Mouse (Mus musculus) myocyte (in vitro differentiated cells): ENCODE measurements at regions not wholly inside any gene's neighbourhood (a gene's known extent, or its start where the extent isn't known, plus 50 kb on each side); places are given as distances from the start of the nearest gene placed in this dataset.

Source experiments
- H3K27me3 ChIP-seq: one replicate; pipeline ENCODE4 v1.6.1; 2011; ENCODE audit not compliant: control insufficient read depth, insufficient read depth, insufficient read length
- H3K36me3 ChIP-seq: one replicate; pipeline ENCODE4 v1.6.1; 2011; ENCODE audit not compliant: control insufficient read depth, insufficient read depth
- H3K4me2 ChIP-seq: one replicate; pipeline ENCODE4 v1.6.1; 2011; ENCODE audit warnings: low read depth, control low read depth
- H3K4me3 ChIP-seq: one replicate; pipeline ENCODE4 v1.5.1; 2011; ENCODE audit warnings: mild to moderate bottlenecking, control low read depth, moderate library complexity
- H3K79me2 ChIP-seq: one replicate; pipeline ENCODE4 v1.6.1; 2011; ENCODE audit not compliant: control insufficient read depth, insufficient read depth
- H3ac ChIP-seq: one replicate; pipeline ENCODE4 v1.6.1; 2011; ENCODE audit not compliant: control insufficient read depth, insufficient read length
- CEBPB ChIP-seq: IDR thresholded peaks from 2 replicates; pipeline ENCODE4 v1.6.1; 2011; ENCODE audit warnings: mild to moderate bottlenecking, moderate library complexity; ENCODE audit not compliant: poor library complexity, insufficient read depth, severe bottlenecking
- E2F4 ChIP-seq: IDR thresholded peaks from one replicate; pipeline ENCODE4 v1.6.1; 2011; ENCODE audit warnings: mild to moderate bottlenecking, control low read depth, moderate library complexity; ENCODE audit not compliant: insufficient read depth
- MAX ChIP-seq: IDR thresholded peaks from one replicate; pipeline ENCODE4 v1.6.1; 2011; ENCODE audit warnings: low read depth, mild to moderate bottlenecking, control low read depth
- MYOD1 ChIP-seq, 3 experiments: IDR thresholded peaks; one replicate each; pipeline ENCODE4 v1.6.1; 2011; ENCODE audit warnings: control low read depth in 2 of 3, low read depth in 2 of 3, mild to moderate bottlenecking in 2 of 3, moderate library complexity in 1 of 3; ENCODE audit not compliant: insufficient read length in 2 of 3, control insufficient read depth in 1 of 3
- MYOG ChIP-seq, 3 experiments: IDR thresholded peaks; one replicate each; pipeline ENCODE4 v1.6.1; 2011; ENCODE audit warnings: control low read depth in 2 of 3, low read depth in 2 of 3, mild to moderate bottlenecking in 2 of 3; ENCODE audit not compliant: insufficient read length in 2 of 3, control insufficient read depth in 1 of 3, insufficient read depth in 1 of 3
- POLR2A ChIP-seq: IDR thresholded peaks from one replicate; pipeline ENCODE4 v1.6.1; 2011; ENCODE audit warnings: low read depth, mild to moderate bottlenecking, control low read depth, moderate library complexity; ENCODE audit not compliant: insufficient read length
- POLR2AphosphoS2 ChIP-seq: IDR thresholded peaks from one replicate; pipeline ENCODE4 v1.6.1; 2011; ENCODE audit warnings: low read depth, control low read depth; ENCODE audit not compliant: insufficient read length
- REST ChIP-seq: IDR thresholded peaks from one replicate; pipeline ENCODE4 v1.6.1; 2011; ENCODE audit warnings: mild to moderate bottlenecking, control low read depth, moderate library complexity; ENCODE audit not compliant: insufficient read depth, insufficient read length
- SRF ChIP-seq: IDR thresholded peaks from one replicate; pipeline ENCODE4 v1.6.1; 2011; ENCODE audit warnings: low read depth; ENCODE audit not compliant: control insufficient read depth, insufficient read length
- TCF12 ChIP-seq: IDR thresholded peaks from one replicate; pipeline ENCODE4 v1.6.1; 2011; ENCODE audit warnings: mild to moderate bottlenecking, control low read depth; ENCODE audit not compliant: poor library complexity, insufficient read depth, severe bottlenecking
- TCF3 ChIP-seq: IDR thresholded peaks from one replicate; pipeline ENCODE4 v1.6.1; 2011; ENCODE audit warnings: low read depth, control low read depth; ENCODE audit not compliant: insufficient read length
- USF1 ChIP-seq: IDR thresholded peaks from one replicate; pipeline ENCODE4 v1.6.1; 2011; ENCODE audit warnings: low read depth, mild to moderate bottlenecking, control low read depth, moderate library complexity

GRCm38 (mm10) chr14:66584699-66585098 lies 575.7 kb upstream of the Gulo start:
- Histone ChIP-seq H3K4me3 (no peak overlapping the region), H3ac (no peak overlapping the region), H3K79me2 (no peaks in the 10 kb centered on the region), H3K4me2 (no peak overlapping the region), H3K27me3 (no peaks in the 10 kb centered on the region), H3K36me3 (no peaks in the 10 kb centered on the region)
- TF ChIP-seq REST, result no peak
- TF ChIP-seq POLR2A, result no peak
- no peak for TF ChIP-seq E2F4
- no peak for TF ChIP-seq CEBPB
- no peak for TF ChIP-seq POLR2AphosphoS2
- no peak for TF ChIP-seq USF1
- TF ChIP-seq TCF3, result no peak
- TF ChIP-seq TCF12, result no peak
- TF ChIP-seq MAX, result no peak

- no peaks in the 10 kb centered on the region for H3K36me3 ChIP-seq
- H3K79me2 ChIP-seq, result no peaks in the 10 kb centered on the region
- no peaks in the 10 kb centered on the region for H3K27me3 ChIP-seq
- H3ac ChIP-seq, result no peak overlapping the region
- TF ChIP-seq TCF3 (no peak), POLR2A (no peak), TCF12 (no peak), POLR2AphosphoS2 (no peak), MYOG (IDR thresholded peaks at IDR 0.05; ENCODE audit: control insufficient read depth in 1 of 3, insufficient read depth in 1 of 3, insufficient read length in 2 of 3, low read depth in 2 of 3) (no peak)
- H3K4me3 ChIP-seq, result no peak overlapping the region
- no peak overlapping the region for H3K4me2 ChIP-seq
Observed at GRCm38 (mm10) chr14:66579904-66580492, 571.0 kb upstream of the Gulo start.

GRCm38 (mm10) chr14:66566600-66566999 lies 557.6 kb upstream of the Gulo start:
- TF ChIP-seq POLR2A (no peak), USF1 (no peak), E2F4 (no peak), TCF12 (no peak), CEBPB (no peak), TCF3 (no peak), SRF (no peak), MAX (no peak), REST (no peak), MYOD1 (IDR thresholded peaks at IDR 0.05; ENCODE audit: control insufficient read depth in 1 of 3, insufficient read length in 2 of 3, low read depth in 2 of 3) (no peak)

GRCm38 (mm10) chr14:66562744-66563143 lies 553.7 kb upstream of the Gulo start:
- Histone ChIP-seq H3K36me3 (no peaks in the 10 kb centered on the region), H3K4me2 (no peak overlapping the region), H3K27me3 (no peaks in the 10 kb centered on the region), H3K79me2 (no peaks in the 10 kb centered on the region), H3K4me3 (no peak overlapping the region), H3ac (no peak overlapping the region)
- TF ChIP-seq CEBPB, result no peak
- TF ChIP-seq MAX, result no peak
- no peak for TF ChIP-seq TCF12
- TF ChIP-seq E2F4, result no peak

More at GRCm38 (mm10) chr14:66566600-66566999, 557.6 kb upstream of the Gulo start:
- H3ac ChIP-seq, result no peak overlapping the region
- no peaks in the 10 kb centered on the region for H3K27me3 ChIP-seq
- H3K4me2 ChIP-seq, result no peak overlapping the region
- H3K79me2 ChIP-seq, result no peaks in the 10 kb centered on the region
- H3K36me3 ChIP-seq, result no peaks in the 10 kb centered on the region
- H3K4me3 ChIP-seq, result no peak overlapping the region

DNA sequence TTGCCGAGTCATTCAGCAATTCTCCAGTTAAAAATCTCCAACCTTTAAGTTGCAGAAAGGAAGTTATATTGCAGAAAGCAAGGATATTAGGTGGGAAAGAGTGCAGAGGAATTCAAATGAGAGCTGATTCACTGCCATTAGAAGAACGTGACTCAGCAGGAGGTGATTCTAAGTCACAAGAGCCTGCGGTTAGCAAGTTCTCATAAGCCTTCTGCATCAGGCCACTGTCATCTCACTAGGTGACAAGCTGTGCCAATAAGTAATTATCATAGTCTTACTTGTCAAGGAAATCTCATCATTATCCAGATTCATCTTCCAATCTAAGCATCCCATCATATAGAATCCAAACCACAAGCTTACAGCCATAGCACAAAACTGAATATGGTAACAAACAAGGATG lies 552.7 kb upstream of the Gulo start:
- no peaks in the 10 kb centered on the region for H3K36me3 ChIP-seq
- H3K4me3 ChIP-seq, result no peak overlapping the region
- H3K27me3 ChIP-seq, result no peaks in the 10 kb centered on the region
- H3ac ChIP-seq, result no peak overlapping the region
- H3K79me2 ChIP-seq, result no peaks in the 10 kb centered on the region
- no peak overlapping the region for H3K4me2 ChIP-seq
- TF ChIP-seq SRF, result no peak
- no peak for TF ChIP-seq MAX
- TF ChIP-seq MYOG (IDR thresholded peaks at IDR 0.05; ENCODE audit: control insufficient read depth in 1 of 3, insufficient read depth in 1 of 3, insufficient read length in 2 of 3, low read depth in 2 of 3), result no peak
- no peak for TF ChIP-seq TCF12
- TF ChIP-seq POLR2A, result no peak
- no peak for TF ChIP-seq POLR2AphosphoS2
- no peak for TF ChIP-seq E2F4
- TF ChIP-seq CEBPB, result no peak
- TF ChIP-seq USF1, result no peak
- TF ChIP-seq TCF3, result no peak
- TF ChIP-seq MYOD1 (IDR thresholded peaks at IDR 0.05; ENCODE audit: control insufficient read depth in 1 of 3, insufficient read length in 2 of 3, low read depth in 2 of 3), result no peak
